Mouse (Mus musculus): ENCODE data around the gene Gm3839.

DNA sequence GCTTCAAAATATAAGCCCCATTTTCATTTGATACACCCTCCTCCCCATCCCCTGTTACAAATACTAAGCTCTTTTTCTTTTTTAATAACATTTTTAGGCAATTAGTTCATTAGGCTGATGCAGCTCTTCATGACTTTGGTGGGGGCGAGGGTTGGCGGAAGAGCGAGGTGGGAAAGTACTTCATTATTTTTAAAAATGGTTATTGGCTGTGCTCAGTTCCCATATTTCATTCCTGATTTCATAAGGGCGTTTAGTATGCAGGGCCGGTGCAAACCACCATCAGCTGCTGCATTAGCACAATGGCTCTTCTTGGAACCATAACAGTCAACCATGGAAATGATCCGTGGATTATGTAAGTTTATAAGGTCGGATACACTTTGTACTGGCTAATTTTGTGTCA is 124.4 kb downstream of the Gm3839 start:
- no peak for TF ChIP-seq POLR2A (IDR thresholded peaks at IDR 0.05; ENCODE audit: borderline replicate concordance, control insufficient read depth, low read depth, low read length)
- no peak for TF ChIP-seq CTCF (IDR thresholded peaks at IDR 0.05; ENCODE audit: control insufficient read depth, insufficient read depth, low read length)
